Mouse (Mus musculus) heart, postnatal 0 days (tissue): ENCODE results near the gene Olfr111.
"Not testable (repeated sequence)": the region's sequence is repeated elsewhere in the genome, so short reads cannot be mapped to it uniquely, and the experiment has no call there.

Source experiments
- CTCF ChIP-seq: IDR thresholded peaks from 2 replicates; pipeline ENCODE4 v1.5.1; 2016; ENCODE audit warnings: antibody characterized with exemption, control low read depth, low read depth
- EP300 ChIP-seq: IDR thresholded peaks from 2 replicates; pipeline ENCODE4 v1.6.1; 2016; ENCODE audit warnings: antibody characterized with exemption, low read depth

GRCm38 (mm10) chr17:37524612-37525011 is 16.8 kb downstream of the Olfr111 start:
- not testable (repeated sequence) for TF ChIP-seq CTCF, EP300
